Mouse (Mus musculus): ENCODE measurements around the gene Aqp2.
A peak's percentile ranks its signal among the peaks of the same experiment; 100 is the strongest.

Aqp2 gene

DNA sequence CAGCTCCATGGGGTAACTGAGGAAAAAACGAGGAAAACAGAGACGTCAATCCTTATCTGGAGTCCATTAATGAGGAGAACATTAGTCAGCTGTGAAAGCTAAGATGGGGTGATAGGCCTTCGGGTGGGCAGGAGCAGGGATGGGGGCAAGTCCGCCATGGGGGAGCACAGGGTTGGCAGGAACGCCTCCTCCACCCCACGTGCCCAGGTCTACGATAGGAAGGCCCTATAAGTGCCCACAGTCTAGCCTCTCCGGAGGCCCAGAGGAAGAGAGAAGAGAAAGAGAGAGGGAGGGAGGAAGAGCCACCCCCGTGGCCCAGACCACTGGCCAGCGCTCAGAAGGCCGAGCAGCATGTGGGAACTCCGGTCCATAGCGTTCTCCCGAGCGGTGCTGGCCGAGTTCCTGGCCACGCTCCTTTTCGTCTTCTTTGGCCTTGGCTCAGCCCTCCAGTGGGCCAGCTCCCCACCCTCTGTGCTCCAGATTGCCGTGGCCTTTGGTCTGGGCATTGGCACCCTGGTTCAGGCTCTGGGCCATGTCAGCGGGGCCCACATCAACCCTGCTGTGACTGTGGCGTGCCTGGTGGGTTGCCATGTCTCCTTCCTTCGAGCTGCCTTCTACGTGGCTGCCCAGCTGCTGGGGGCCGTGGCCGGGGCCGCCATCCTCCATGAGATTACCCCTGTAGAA lies at the start of gene Aqp2:
Gene Aqp2 (plus strand): TSS at position 254 of the 684 bp plus-strand sequence.
- DNase-seq (ENCODE audit: low spot score) = no peak

DNA sequence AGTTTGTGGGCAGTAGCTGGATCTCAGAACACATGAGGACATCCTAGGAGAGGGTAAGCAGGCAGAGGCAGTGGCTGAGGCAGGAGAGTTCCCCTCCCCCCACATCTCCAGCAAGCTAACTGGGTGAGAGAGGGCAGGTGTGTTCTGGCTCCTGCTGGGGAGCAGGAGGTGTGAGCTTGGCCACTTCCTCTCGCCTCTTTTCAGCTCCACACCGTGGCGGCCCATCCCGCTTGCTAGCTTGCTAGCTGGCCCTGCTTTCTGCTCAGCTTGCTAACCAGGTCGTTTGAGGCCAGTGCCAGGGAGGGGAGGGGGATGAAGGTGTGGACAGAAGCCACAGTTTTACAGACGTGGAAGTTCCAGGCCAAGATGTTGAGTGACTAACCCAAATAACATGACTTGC lies 47.7 kb upstream of the Aqp2 start:
- DNase-seq (ENCODE audit: low spot score) = no peak

- no peak for DNase-seq (ENCODE audit: low spot score)
Measured at GRCm38 (mm10) chr15:99532023-99532422, 46.8 kb upstream of the Aqp2 start.

DNA sequence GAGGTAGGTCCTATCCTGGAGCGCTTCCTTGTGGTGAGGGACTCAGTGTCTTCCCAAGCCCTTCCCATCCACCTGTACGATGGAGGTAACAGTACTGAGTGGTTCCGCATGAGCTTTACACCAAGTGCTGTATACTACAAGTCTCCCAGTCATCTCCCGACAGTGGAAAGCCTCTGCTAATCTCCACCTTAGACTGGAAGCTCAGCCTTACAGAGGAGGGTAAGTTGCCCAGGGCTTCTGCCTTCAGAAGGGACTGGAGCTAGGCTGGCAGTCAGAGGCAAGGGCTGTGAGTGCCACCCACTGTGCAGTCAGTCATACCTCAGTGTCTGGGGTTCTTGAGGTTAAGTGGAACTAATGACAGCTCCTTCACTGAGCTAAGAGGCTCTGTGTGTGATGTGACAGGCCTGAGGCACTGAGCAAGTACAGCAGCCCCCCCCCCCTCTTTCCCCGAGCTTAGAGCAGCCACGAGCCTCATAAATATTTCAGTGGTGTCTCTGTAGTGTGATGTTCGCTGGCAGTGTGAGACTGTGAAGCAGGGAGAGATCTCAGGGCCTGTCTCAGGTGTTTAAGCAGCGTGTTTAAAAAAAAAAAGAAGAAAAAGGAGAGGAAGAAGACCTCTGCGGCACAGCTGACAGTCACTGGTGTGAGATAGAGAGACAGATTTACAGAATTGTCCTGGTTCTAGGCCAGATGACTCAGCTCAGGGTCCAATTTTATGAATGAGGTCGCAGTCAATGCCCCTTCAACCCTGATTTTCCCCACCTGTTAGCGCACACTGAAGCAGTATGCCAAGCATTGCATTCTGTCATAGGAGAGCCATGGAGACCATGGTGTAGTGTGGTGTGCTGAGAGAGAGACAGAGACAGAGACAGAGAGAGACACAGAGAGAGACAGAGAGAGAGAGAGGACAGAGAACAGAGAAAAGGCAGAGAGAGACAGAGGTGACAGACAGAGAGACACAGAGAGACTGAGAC lies 41.7 kb upstream of the Aqp2 start:
- DNase-seq (ENCODE audit: low spot score) = no peak

- DNase-seq (ENCODE audit: low spot score) = no peak
Measured at GRCm38 (mm10) chr15:99539891-99540290, 39.0 kb upstream of the Aqp2 start.

GRCm38 (mm10) chr15:99544047-99544446 lies 34.8 kb upstream of the Aqp2 start:
- DNase-seq (ENCODE audit: low spot score) = no peak

DNA sequence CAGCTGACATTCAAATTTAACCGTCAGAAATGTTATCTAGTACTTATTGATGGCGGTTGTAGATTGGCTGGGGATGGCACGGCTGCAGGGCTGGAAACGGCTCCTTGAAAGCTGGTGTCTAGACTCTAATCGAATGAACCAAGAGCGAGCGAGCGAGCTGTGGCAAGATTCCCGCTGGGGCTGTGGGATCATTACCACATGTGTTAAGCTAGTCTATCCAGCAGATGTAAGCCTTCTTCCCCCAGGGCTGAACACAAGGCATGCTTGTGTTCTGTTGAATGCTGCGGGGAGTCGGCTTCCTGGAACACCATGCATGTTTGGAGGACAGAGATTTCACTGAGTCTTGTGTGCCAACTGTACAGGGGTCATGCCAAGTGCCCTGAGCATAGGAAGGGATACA lies 32.3 kb upstream of the Aqp2 start:
- peak; percentile 45 for DNase-seq (ENCODE audit: low spot score)

GRCm38 (mm10) chr15:99547732-99548131 lies 31.1 kb upstream of the Aqp2 start:
- no peak for DNase-seq (ENCODE audit: low spot score)

DNA sequence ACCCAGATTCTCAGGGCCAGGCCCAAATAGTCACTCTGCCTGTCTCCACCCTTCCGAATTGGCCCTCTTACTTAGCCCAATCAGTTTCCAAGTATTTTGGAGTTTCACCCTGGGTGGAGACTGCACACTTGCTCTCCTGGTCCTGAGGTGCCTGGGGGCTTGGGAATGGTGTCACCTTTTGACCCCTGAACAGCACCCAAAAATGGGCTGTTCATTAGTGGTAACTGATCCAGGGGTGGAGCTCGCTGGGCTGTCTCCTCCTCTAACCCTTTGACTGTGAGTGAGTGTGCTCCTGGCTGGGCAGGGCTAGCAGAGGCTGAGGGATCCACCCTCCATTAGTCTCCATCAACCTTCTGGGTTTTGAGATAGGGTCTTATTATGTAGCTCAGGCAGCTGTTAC lies 29.0 kb upstream of the Aqp2 start:
- DNase-seq (ENCODE audit: low spot score) = no peak

- DNase-seq (ENCODE audit: low spot score) = no peak
Measured at GRCm38 (mm10) chr15:99553767-99554166, 25.1 kb upstream of the Aqp2 start.

GRCm38 (mm10) chr15:99558947-99559346 lies 19.9 kb upstream of the Aqp2 start:
- no peak for DNase-seq (ENCODE audit: low spot score)

DNA sequence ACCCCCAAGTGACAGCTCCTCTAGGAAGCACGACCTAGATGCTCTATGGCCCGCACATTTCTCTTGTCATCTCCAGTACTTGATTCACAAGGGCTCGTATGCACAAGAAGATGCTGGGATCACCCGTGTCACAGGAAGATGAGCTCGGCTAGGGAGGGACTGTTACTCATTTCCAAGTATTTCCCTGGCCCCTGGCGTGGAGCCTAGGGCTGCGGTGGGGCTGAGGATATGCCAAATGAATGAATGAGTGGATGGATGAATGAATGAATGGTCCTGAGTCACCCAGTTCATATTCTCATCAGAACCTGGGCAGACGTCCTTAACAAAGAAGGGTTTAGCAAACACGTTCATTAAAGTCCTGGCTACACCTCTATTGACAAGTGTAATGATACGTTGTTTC lies 18.6 kb upstream of the Aqp2 start:
- DNase-seq (ENCODE audit: low spot score) = no peak

DNA sequence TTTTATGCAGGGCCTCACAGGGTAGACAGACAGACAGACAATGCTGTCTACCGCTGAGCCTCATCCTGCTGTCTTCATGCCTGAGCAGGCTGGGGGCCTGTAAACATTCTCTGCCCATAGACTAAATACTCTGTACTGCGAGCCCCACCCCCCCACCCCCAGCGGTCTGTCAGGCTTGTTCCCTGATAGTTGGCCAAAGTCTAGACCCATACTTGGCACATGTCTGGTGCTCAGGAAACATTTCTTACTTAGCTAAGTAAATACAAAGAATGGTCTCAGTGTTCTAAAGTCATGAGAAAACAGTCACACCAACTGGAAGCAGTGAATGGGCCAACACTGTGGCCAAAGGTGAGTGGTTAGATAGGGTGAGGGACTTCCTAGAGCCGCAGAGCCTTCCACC lies 11.5 kb upstream of the Aqp2 start:
- DNase-seq (ENCODE audit: low spot score) = no peak

GRCm38 (mm10) chr15:99568682-99569081 lies 10.2 kb upstream of the Aqp2 start:
- no peak for DNase-seq (ENCODE audit: low spot score)

- no peak for DNase-seq (ENCODE audit: low spot score)
Measured at GRCm38 (mm10) chr15:99569123-99569522, 9.7 kb upstream of the Aqp2 start.

DNA sequence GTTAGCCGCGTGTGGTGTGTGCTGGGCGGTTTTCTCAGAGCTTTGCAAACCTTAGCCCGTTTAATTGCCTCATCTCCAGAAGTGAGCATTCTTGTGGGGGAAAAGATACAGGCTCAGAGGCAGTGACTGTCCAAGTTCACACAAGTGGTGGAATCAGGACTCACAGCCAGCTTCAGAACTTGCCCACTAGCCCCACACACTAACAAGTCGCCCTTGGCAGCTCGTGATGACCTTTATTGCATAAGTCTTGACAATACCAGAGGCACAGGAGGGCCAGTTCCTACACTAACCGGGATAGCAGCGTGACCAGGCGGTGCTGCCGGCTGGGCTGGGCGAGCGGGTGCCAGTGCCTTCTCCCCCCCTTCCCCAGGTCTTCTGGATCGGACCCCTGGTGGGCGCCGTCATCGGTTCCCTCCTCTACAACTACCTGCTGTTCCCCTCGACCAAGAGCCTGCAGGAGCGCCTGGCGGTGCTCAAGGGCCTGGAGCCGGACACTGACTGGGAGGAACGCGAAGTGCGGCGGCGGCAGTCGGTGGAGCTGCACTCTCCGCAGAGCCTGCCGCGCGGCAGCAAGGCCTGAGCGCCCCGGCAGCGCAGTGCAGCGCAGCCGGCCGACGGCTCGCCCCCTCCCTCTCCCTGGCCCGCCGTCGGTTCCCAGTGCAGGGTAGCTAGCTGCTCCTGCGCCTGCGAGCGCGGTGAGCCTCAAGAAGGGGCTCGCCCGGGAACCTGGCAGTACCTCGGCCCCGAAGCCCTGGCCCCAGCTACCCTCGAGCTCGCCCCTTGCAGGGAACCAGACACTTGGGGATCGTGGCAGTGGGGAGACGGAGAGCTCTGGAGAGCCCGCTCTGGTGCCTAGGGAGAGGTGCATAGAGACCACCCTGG lies 4.8 kb downstream of the Aqp2 start:
- peak; percentile 72 for DNase-seq (ENCODE audit: low spot score)

DNA sequence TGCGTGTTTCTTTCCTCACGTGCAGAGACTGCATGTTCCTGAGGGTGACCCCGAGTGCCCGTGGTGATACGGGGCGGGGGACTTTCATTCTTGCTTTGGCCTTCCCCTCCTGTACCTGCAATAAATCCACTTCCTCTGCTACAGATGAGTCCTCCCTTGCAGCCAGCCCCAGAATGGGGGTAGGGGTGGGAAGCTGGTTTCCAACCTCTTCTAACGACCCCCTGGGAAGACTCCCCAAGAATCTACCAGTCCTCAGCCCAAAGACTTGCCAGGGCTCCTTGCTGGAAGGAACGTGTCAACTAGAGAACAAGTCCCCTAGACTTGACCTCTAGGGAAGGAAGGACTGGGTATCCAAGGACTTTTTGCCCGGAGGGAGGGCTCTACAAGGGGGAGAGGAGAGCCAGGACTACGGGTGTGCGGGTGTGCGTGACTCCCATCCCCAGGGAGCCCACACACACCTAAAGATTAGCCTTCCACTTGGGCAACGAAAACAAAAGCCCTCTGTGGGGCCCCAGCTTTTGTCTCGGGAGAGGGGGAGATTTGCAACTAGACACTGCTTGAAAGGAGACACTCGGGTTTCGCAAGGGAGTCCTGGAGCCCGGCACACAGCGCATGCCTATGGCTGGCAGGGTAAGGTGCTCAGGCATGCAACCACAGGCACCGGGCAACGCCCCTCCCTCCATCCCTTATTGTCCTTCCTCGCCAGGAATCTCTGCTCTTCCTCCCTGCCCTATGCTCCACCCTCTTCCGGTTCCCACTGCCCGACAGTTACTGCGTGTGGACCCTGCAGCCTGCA lies 5.8 kb downstream of the Aqp2 start:
- DNase-seq (ENCODE audit: low spot score) = peak; percentile 52

GRCm38 (mm10) chr15:99585741-99586140 lies 6.9 kb downstream of the Aqp2 start:
- DNase-seq (ENCODE audit: low spot score) = no peak

DNA sequence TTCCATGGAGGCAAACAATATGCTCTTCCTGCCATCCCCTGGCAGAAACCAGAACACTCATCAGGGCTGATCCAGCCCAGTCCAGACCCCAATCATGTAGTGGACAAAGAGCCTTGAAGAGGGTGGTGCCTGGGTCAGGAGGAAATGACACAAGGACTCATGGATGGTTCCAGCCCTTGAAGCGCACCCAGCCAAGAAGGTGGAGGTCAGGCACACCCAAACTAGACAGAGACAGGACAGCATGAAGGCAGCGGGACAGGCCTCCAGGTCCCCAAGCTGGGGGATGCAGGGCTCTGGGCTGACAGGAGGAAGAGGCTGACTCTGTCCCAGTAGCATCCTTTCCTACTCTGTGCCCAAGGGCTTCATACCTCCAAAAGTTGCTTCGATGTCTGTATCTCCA lies 7.7 kb downstream of the Aqp2 start:
- DNase-seq (ENCODE audit: low spot score) = no peak

- no peak for DNase-seq (ENCODE audit: low spot score)
Measured at GRCm38 (mm10) chr15:99589237-99589636, 10.4 kb downstream of the Aqp2 start.

DNA sequence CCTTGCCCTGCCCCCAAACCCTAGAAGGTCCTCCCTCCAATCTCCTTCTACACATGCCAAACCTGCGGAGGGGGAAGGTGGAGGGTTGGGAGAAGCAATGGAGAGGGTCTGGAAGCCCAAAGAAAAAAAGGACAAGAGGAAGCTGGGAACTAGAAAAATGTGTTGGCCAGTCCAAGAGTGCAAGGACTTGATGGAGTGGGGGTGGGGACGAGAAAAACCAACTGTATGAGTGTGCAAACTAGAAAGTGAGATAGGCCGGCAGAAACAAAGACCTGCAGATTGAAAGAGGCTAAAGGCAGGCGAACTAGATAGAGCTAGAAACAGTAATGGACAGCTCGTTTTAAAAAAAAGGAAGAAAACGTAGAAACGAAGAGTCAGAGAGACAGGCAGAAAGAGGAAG lies 10.8 kb downstream of the Aqp2 start:
- no peak for DNase-seq (ENCODE audit: low spot score)

All from embryo, embryonic 10 days (tissue).